Mouse (Mus musculus): ENCODE results near the gene Ceacam1. TPM values are rescaled to one million over a fixed set of nuclear protein-coding genes. Genes with fewer than 3 reads are reported as not detected.

Gene Ceacam1
- total and polyA plus RNA-seq, 3 experiments: 3.1 to 25.1 (median 5.9) TPM

GRCm38 (mm10) chr7:25419943-25420342, 57.5 kb downstream of the Ceacam1 start:
- in situ Hi-C loops (cut with MboI; ENCODE audit: low pct_ligation_motif_present, low pct_unique_long_range_greater_than_20kb, low sequenced_read_pairs): no loop called here
- no peak overlapping the region for H3K27ac ChIP-seq (ENCODE audit: insufficient read depth, low read depth)
- dilution Hi-C loops (cut with MboI; ENCODE audit: extremely low pct_ligation_motif_present, extremely low pct_unique_long_range_greater_than_20kb, low sequenced_read_pairs): no loop called here
- H3K4me1 ChIP-seq (ENCODE audit: control insufficient read depth in 1 of 2, insufficient read depth in 2 of 2): no peaks in the 10 kb centered on the region
- H3K9me3 ChIP-seq (replicated peaks; ENCODE audit: low read length): no peaks in the 10 kb centered on the region
- H3K36me3 ChIP-seq (replicated peaks in 1 of 2; ENCODE audit: control insufficient read depth in 1 of 2, insufficient read depth in 1 of 2, low read length in 1 of 2): no peaks in the 10 kb centered on the region
- no peak overlapping the region for H3K9ac ChIP-seq (ENCODE audit: insufficient read depth, low read depth)
- no peak overlapping the region for H3K4me3 ChIP-seq (replicated peaks in 1 of 3; ENCODE audit: low read depth in 2 of 3, low read length in 2 of 3, poor library complexity in 1 of 3)
- no peaks in the 10 kb centered on the region for H3K79me2 ChIP-seq (replicated peaks; ENCODE audit: control insufficient read depth, extremely low read depth, insufficient read depth, poor library complexity, severe bottlenecking)
- no peak overlapping the region for H3K4me2 ChIP-seq (ENCODE audit: insufficient read depth, low read depth, poor library complexity, severe bottlenecking)
- no peaks in the 10 kb centered on the region for H3K27me3 ChIP-seq (replicated peaks)
- no peak for DNase-seq (ENCODE audit: extremely low read depth)
- TF ChIP-seq ZKSCAN1 (IDR thresholded peaks at IDR 0.05; ENCODE audit: borderline replicate concordance, low read depth, low read length) (no peak), GABPA (IDR thresholded peaks at IDR 0.05; ENCODE audit: insufficient replicate concordance, low read depth, low read length) (no peak), MYC (IDR thresholded peaks at IDR 0.05; ENCODE audit: low read depth, low read length) (no peak), PAX5 (IDR thresholded peaks at IDR 0.05; ENCODE audit: low read length) (no peak), ZC3H11A (IDR thresholded peaks at IDR 0.05; ENCODE audit: low read depth, low read length) (no peak), MEF2A (IDR thresholded peaks at IDR 0.05; ENCODE audit: borderline replicate concordance, low read depth, low read length) (no peak)

GRCm38 (mm10) chr7:25419536-25419935, 57.9 kb downstream of the Ceacam1 start:
- in situ Hi-C loops (cut with MboI; ENCODE audit: low pct_ligation_motif_present, low pct_unique_long_range_greater_than_20kb, low sequenced_read_pairs) (no loop called here), dilution Hi-C loops (cut with MboI; ENCODE audit: extremely low pct_ligation_motif_present, extremely low pct_unique_long_range_greater_than_20kb, low sequenced_read_pairs) (no loop called here)
- Histone ChIP-seq H3K4me3 (replicated peaks in 1 of 3; ENCODE audit: low read depth in 2 of 3, low read length in 2 of 3, poor library complexity in 1 of 3) (no peak overlapping the region), H3K27ac (ENCODE audit: insufficient read depth, low read depth) (no peak overlapping the region), H3K79me2 (replicated peaks; ENCODE audit: control insufficient read depth, extremely low read depth, insufficient read depth, poor library complexity, severe bottlenecking) (no peaks in the 10 kb centered on the region), H3K4me2 (ENCODE audit: insufficient read depth, low read depth, poor library complexity, severe bottlenecking) (no peak overlapping the region), H3K4me1 (ENCODE audit: control insufficient read depth in 1 of 2, insufficient read depth in 2 of 2) (no peaks in the 10 kb centered on the region), H3K27me3 (replicated peaks) (no peaks in the 10 kb centered on the region), H3K36me3 (replicated peaks in 1 of 2; ENCODE audit: control insufficient read depth in 1 of 2, insufficient read depth in 1 of 2, low read length in 1 of 2) (no peaks in the 10 kb centered on the region), H3K9ac (ENCODE audit: insufficient read depth, low read depth) (no peak overlapping the region), H3K9me3 (replicated peaks; ENCODE audit: low read length) (no peaks in the 10 kb centered on the region)
- DNase-seq (ENCODE audit: extremely low read depth): no peak
- no peak for TF ChIP-seq ZKSCAN1 (IDR thresholded peaks at IDR 0.05; ENCODE audit: borderline replicate concordance, low read depth, low read length)
- no peak for TF ChIP-seq POLR2AphosphoS2 (IDR thresholded peaks at IDR 0.05; ENCODE audit: low read depth, low read length)
- TF ChIP-seq ZMIZ1 (IDR thresholded peaks at IDR 0.05; ENCODE audit: low read depth, low read length): no peak
- no peak for TF ChIP-seq SIN3A (IDR thresholded peaks at IDR 0.05; ENCODE audit: low read length)
- TF ChIP-seq RAD21 (IDR thresholded peaks at IDR 0.05; ENCODE audit: low read depth, low read length): no peak
- TF ChIP-seq MAZ (IDR thresholded peaks at IDR 0.05; ENCODE audit: low read depth, low read length): no peak
- TF ChIP-seq SMC3 (IDR thresholded peaks at IDR 0.05; ENCODE audit: low read depth, low read length): no peak
- no peak for TF ChIP-seq MEF2A (IDR thresholded peaks at IDR 0.05; ENCODE audit: borderline replicate concordance, low read depth, low read length)
- TF ChIP-seq JUND (conservative IDR thresholded peaks at IDR 0.05; ENCODE audit: low read depth, low read length): no peak
- no peak for TF ChIP-seq MXI1 (IDR thresholded peaks at IDR 0.05; ENCODE audit: low read depth, low read length)
- no peak for TF ChIP-seq TBP (conservative IDR thresholded peaks at IDR 0.05; ENCODE audit: low read depth, low read length)
- TF ChIP-seq USF1 (IDR thresholded peaks at IDR 0.05; ENCODE audit: low read depth, low read length): no peak
- TF ChIP-seq NRF1 (IDR thresholded peaks at IDR 0.05; ENCODE audit: low read depth, low read length): no peak
- TF ChIP-seq JUN (IDR thresholded peaks at IDR 0.05; ENCODE audit: insufficient read depth, low read depth, low read length): no peak
- no peak for TF ChIP-seq MYC (IDR thresholded peaks at IDR 0.05; ENCODE audit: low read depth, low read length)
- TF ChIP-seq IRF4 (IDR thresholded peaks at IDR 0.05; ENCODE audit: low read depth, low read length): no peak
- no peak for TF ChIP-seq POLR2A (IDR thresholded peaks at IDR 0.05; ENCODE audit: low read depth, low read length)
- no peak for TF ChIP-seq KAT2A (IDR thresholded peaks at IDR 0.05; ENCODE audit: insufficient replicate concordance, low read length)
